ENCODE assay signal across 8 mouse cellular contexts in genomic region chr4:118489717-118490132, GRCm38 (mm10). TPM values are rescaled to one million over a fixed set of nuclear protein-coding genes. Genes with fewer than 3 reads are reported as not detected.
A peak's percentile ranks its signal among the peaks of the same experiment; 100 is the strongest.
DNase-seq lines count a peak whose midpoint lies in the region; ATAC-seq and TF ChIP-seq lines count a peak whose summit lies in the region.

Tie1 (minus strand) TSS chr4:118490061.

- 44% methylated on average over 8 of the region's 8 CpGs for WGBS in lung, adult 2 months

- peak within 1 kb of the TSS; percentile 49 for H3K4me3 ChIP-seq in lung, adult 2 months (replicated peaks; ENCODE audit: extremely low read depth, low read depth, low read length)

- peaks cover 5% of the 10 kb centered on the region; the same call in 1 of the 2 replicates for H3K4me1 ChIP-seq in lung, adult 2 months (ENCODE audit: control insufficient read depth, insufficient read depth, low read length)

- no peak for ATAC-seq in monocyte, adult 5-6 weeks (replicated peaks; ENCODE audit: insufficient number of reproducible peaks, low FRiP score, low TSS enrichment, poor library complexity, severe bottlenecking)
- no peak for ATAC-seq in erythroblast, adult 5-6 weeks (replicated peaks; ENCODE audit: low FRiP score, poor library complexity, severe bottlenecking)

- no peak for TF ChIP-seq CTCF in lung, adult 2 months (IDR thresholded peaks at IDR 0.05; ENCODE audit: insufficient read depth, low read length)

- no peak for DNase-seq in urinary bladder, adult 2 months (ENCODE audit: low spot score)
- DNase-seq in urinary bladder, postnatal 4 days (ENCODE audit: low spot score in 2 of 2) = no peak
- peak; percentile 88 for DNase-seq in heart, adult 8-10 months (ENCODE audit: low spot score)
- peak; percentile 65 for DNase-seq in kidney, adult 18-20 months
- DNase-seq in lung, adult 2 months = peak; percentile 61
- DNase-seq in right cerebral cortex, postnatal 25 days = no peak

- peak; percentile 92 for TF ChIP-seq POLR2A in lung, adult 2 months (IDR thresholded peaks at IDR 0.05; ENCODE audit: borderline replicate concordance, extremely low read depth, low read depth, low read length)

RNA-seq across cellular contexts. Expression of gene Tie1, which starts in this region (rescaled TPM):
- 21.7 and 25.1 TPM in 2 replicates for polyA plus RNA-seq in urinary bladder, adult 2 months (2012; rRNA removed)
- 10 to 100 TPM; 50.0 to 57.6 (median 56.7) TPM for total RNA-seq in heart, adult 8-10 months (2022)
- 245 and 308 TPM in 2 replicates for polyA plus RNA-seq in lung, adult 2 months (2012; rRNA removed)
- 0.10 TPM in 1 of 3 replicates, not detected in the others for total RNA-seq in monocyte, adult 5-6 weeks (2017)
- not detected in 2 replicates for total RNA-seq in erythroblast, adult 5-6 weeks (2015; ENCODE audit: low replicate concordance)
- 0.85 TPM in 1 of 2 replicates, not detected in the other for total RNA-seq in erythroblast, adult 5-6 weeks (2017; ENCODE audit: low replicate concordance)

Comparison
In these comparisons a context has a peak if more than half of its experiments do, and no peak if none do; other contexts are left out.
1. RNA of gene Tie1 (total RNA-seq): 50.0 to 57.6 TPM in heart, adult 8-10 months; 0.85 TPM in erythroblast, adult 5-6 weeks and 0.10 TPM in monocyte, adult 5-6 weeks; every median in the first group is over 10 times any median in the second.
2. DNase-seq: peak in heart, adult 8-10 months (single experiment), kidney, adult 18-20 months (single experiment) and lung, adult 2 months (single experiment); none in urinary bladder, adult 2 months (single experiment), urinary bladder, postnatal 4 days (0 of 2) and right cerebral cortex, postnatal 25 days (single experiment).